Comparison of ENCODE assay signal across 8 mouse cellular contexts in the genomic region with DNA sequence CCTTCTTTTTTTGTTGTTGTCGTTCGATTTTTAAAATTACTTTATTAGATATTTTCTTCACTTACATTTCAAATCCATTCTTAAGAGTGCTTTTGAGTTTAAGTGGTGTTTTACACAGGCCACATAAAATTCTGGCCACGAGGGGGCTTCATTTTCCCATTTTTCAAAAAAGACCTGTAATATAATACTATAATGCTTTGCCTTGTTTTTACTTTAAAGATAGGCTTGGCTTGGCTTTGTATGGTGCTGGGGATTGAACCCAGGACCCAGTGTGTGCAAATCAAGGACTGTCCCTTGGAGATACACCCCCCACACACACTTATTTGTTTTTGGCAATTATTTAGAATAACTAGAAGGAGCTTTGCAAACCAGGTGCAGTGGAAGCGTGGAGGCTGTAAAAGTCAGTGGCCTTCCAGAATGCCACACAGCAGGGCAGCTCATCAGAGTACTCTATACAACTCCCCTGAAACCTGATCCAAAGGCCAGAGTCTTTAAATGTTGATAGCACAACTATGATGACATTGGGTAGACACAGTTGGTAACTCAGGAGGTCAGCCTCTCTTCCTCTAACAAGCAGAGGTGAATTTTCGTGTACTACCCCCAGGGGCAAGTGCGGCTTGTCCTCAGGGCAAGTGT. TPM values are rescaled to one million over a fixed set of nuclear protein-coding genes. Genes with fewer than 3 reads are reported as not detected.
DNase-seq lines count a peak whose midpoint lies in the region; ATAC-seq and TF ChIP-seq lines count a peak whose summit lies in the region.

No protein-coding gene starts in this region.

- peak; percentile 22 for TF ChIP-seq RAD21 in MEL (IDR thresholded peaks at IDR 0.05; ENCODE audit: low read depth, low read length)

- DNase-seq in B cell, adult 2 months, result peak; percentile 41 to 56
- peak; percentile 3 for DNase-seq in MEL (ENCODE audit: low read depth, low spot score)
- peak; percentile 40 for DNase-seq in cerebellum, adult 9-11 months
- DNase-seq in heart, postnatal 4 days, result peak; percentile 77
- DNase-seq in layer of hippocampus, adult 11-12 months (ENCODE audit: low spot score), result peak; percentile 80
- peak; percentile 48 for DNase-seq in right cerebral cortex, adult 18-20 months

- no peak for TF ChIP-seq POLR2A in MEL (IDR thresholded peaks at IDR 0.05; ENCODE audit: control insufficient read depth in 1 of 2, insufficient read depth in 1 of 2, low read depth in 1 of 2, low read length in 2 of 2, poor library complexity in 1 of 2)

- no peak for TF ChIP-seq EP300 in MEL (IDR thresholded peaks at IDR 0.05; ENCODE audit: low read depth in 1 of 2, low read length in 2 of 2)

- ATAC-seq in lung, embryonic 16.5 days (ENCODE audit: low read depth), result peak; percentile 65; the same call in 1 of the 2 replicates
- no peak for ATAC-seq in megakaryocyte progenitor cell, adult 5-6 weeks (replicated peaks; ENCODE audit: poor library complexity)

- H3K4me2 ChIP-seq in lung, embryonic 16.5 days (ENCODE audit: low read depth, low read length), result no peak overlapping the region

- H3K4me3 ChIP-seq in MEL (ENCODE audit: control insufficient read depth in 1 of 2, insufficient read depth in 1 of 2, low read depth in 2 of 2, low read length in 2 of 2), result no peak overlapping the region
- no peak overlapping the region for H3K4me3 ChIP-seq in lung, embryonic 16.5 days (ENCODE audit: low read length)

- H3K27ac ChIP-seq in MEL (ENCODE audit: control insufficient read depth, low read depth, low read length), result no peak overlapping the region
- no peak overlapping the region for H3K27ac ChIP-seq in lung, embryonic 16.5 days (ENCODE audit: low read length)

- H3K9ac ChIP-seq in MEL (ENCODE audit: control insufficient read depth, low read depth, low read length, poor library complexity, severe bottlenecking), result no peak overlapping the region
- no peak overlapping the region for H3K9ac ChIP-seq in lung, embryonic 16.5 days (ENCODE audit: low read length)

- no peaks in the 10 kb centered on the region for H3K9me3 ChIP-seq in MEL (replicated peaks; ENCODE audit: insufficient read depth, low read length)
- H3K9me3 ChIP-seq in lung, embryonic 16.5 days (ENCODE audit: control insufficient read depth, low read length), result no peaks in the 10 kb centered on the region

- no peak for TF ChIP-seq CTCF in MEL (IDR thresholded peaks at IDR 0.05 in 2 of 3, conservative IDR thresholded peaks at IDR 0.05 in 1 of 3; ENCODE audit: control insufficient read depth in 1 of 3, insufficient read depth in 1 of 3, low read depth in 2 of 3, low read length in 3 of 3, poor library complexity in 1 of 3, severe bottlenecking in 1 of 3)

- H3K4me1 ChIP-seq in MEL (ENCODE audit: control insufficient read depth in 1 of 2, insufficient read depth in 2 of 2, low read length in 2 of 2), result no peaks in the 10 kb centered on the region
- 0 out of 2 replicates have a peak, but pooled peaks cover under 1% of the 10 kb centered on the region for H3K4me1 ChIP-seq in lung, embryonic 16.5 days (replicated peaks; ENCODE audit: control insufficient read depth, insufficient read depth, low read length)

- H3K36me3 ChIP-seq in MEL (ENCODE audit: control insufficient read depth in 1 of 2, insufficient read depth in 2 of 2, low read length in 2 of 2), result no peaks in the 10 kb centered on the region
- H3K36me3 ChIP-seq in lung, embryonic 16.5 days (ENCODE audit: control insufficient read depth, insufficient read depth, low read length), result no peaks in the 10 kb centered on the region

- 51% methylated on average over 6 of the region's 6 CpGs for WGBS in lung, embryonic 16.5 days

- no peaks in the 10 kb centered on the region for H3K27me3 ChIP-seq in MEL (ENCODE audit: control insufficient read depth in 1 of 2, insufficient read depth in 2 of 2, low read length in 2 of 2)
- H3K27me3 ChIP-seq in lung, embryonic 16.5 days (ENCODE audit: control insufficient read depth, insufficient read depth, low read depth, low read length), result no peaks in the 10 kb centered on the region

- no peaks in the 10 kb centered on the region for H3K79me2 ChIP-seq in MEL (ENCODE audit: control insufficient read depth, insufficient read depth, low read length, poor library complexity)

TF ChIP-seq in MEL, 35 proteins besides CTCF, POLR2A, EP300 and RAD21:
- TF ChIP-seq RCOR1 (IDR thresholded peaks at IDR 0.05; ENCODE audit: low read depth, low read length) (no peak), CHD2 (IDR thresholded peaks at IDR 0.05; ENCODE audit: low read length) (no peak), SIN3A (IDR thresholded peaks at IDR 0.05; ENCODE audit: low read length) (no peak), POLR2AphosphoS2 (IDR thresholded peaks at IDR 0.05; ENCODE audit: low read length) (no peak), TCF12 (IDR thresholded peaks at IDR 0.05; ENCODE audit: low read depth, low read length) (no peak), ZC3H11A (IDR thresholded peaks at IDR 0.05; ENCODE audit: low read depth, low read length) (no peak), HCFC1 (IDR thresholded peaks at IDR 0.05; ENCODE audit: low read depth, low read length) (no peak), BHLHE40 (IDR thresholded peaks at IDR 0.05; ENCODE audit: borderline replicate concordance, low read depth, low read length) (no peak), TAL1 (IDR thresholded peaks at IDR 0.05; ENCODE audit: low read length) (no peak), TBP (IDR thresholded peaks at IDR 0.05; ENCODE audit: low read depth, low read length) (no peak), ZMIZ1 (IDR thresholded peaks at IDR 0.05; ENCODE audit: low read depth, low read length) (no peak), MXI1 (IDR thresholded peaks at IDR 0.05; ENCODE audit: low read depth, low read length) (no peak), ZKSCAN1 (IDR thresholded peaks at IDR 0.05; ENCODE audit: low read depth, low read length) (no peak), GABPA (IDR thresholded peaks at IDR 0.05; ENCODE audit: low read depth, low read length) (no peak), CHD1 (IDR thresholded peaks at IDR 0.05; ENCODE audit: low read depth, low read length) (no peak)

RNA-seq across cellular contexts. Expression of gene BC067074, which starts 44.4 kb away (rescaled TPM):
- total RNA-seq in MEL (2012; rRNA removed), result not detected in 2 replicates
- not detected for polyA plus RNA-seq in MEL (2012; ENCODE audit: insufficient read depth in 1 of 2, insufficient read length in 2 of 2, low read depth in 1 of 2, low replicate concordance in 2 of 2, missing spikeins in 1 of 2)
- total RNA-seq in heart, postnatal 4 days (2021), result 10 to 100 TPM; 11.4 to 12.6 TPM
- 5.9 and 6.3 TPM in 2 replicates for polyA plus RNA-seq in lung, embryonic 16.5 days (2015; fragmentation: Nextera tagmentation; extraction: Ambion mirVana)
- total RNA-seq in megakaryocyte progenitor cell, adult 5-6 weeks (2015), result 0.10 TPM in 1 of 2 replicates, not detected in the other
- total RNA-seq in megakaryocyte progenitor cell, adult 5-6 weeks (2017), result 0.14 TPM in 1 of 2 replicates, not detected in the other

Comparison
In these comparisons a context has a peak if more than half of its experiments do, and no peak if none do; other contexts are left out.
1. DNase-seq: peak in every context shown above with its lines; median percentile 80 in layer of hippocampus, adult 11-12 months; 77 in heart, postnatal 4 days; 48 in B cell, adult 2 months; 48 in right cerebral cortex, adult 18-20 months; 40 in cerebellum, adult 9-11 months; 3 in MEL.
2. RNA of gene BC067074, which starts 44.4 kb away (total RNA-seq): 11.4 to 12.6 TPM in heart, postnatal 4 days; 0.10 to 0.14 TPM in megakaryocyte progenitor cell, adult 5-6 weeks and not detected in MEL; every median in the first group is over 10 times any median in the second.